Mouse (Mus musculus) MEL-GATA-1-ER (cell line): ENCODE results near the gene Gtf2ird2.

Source experiments
- DNase-seq: peaks from one replicate; pipeline ENCODE4 v3.0.0-alpha.2; 2012; ENCODE audit warnings: low read depth; ENCODE audit errors: extremely low read depth

The Gtf2ird2 gene

DNA sequence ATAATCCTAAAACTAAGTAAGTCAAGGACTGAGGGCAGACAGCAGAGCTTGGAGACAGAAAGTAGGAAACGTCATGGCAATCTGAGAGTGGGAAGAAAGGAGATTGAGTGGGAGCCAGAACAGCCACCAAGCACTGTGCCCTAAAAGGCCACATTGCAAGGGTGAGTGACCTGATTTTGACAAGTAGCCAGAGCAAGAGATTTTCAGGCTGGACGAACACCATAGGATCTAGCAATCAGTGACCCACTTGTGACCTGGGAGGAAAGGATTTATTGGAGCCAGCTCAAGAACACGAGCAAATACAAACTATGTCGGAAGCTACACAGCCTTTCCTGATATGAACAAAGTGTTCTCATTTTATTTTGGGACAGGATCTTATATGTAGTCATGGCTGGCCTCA lies 1.1 kb upstream of the Gtf2ird2 start:
- DNase-seq: no peak

- DNase-seq: peak; percentile 47
Observed at GRCm38 (mm10) chr5:134183162-134183561, 657 bp upstream of the Gtf2ird2 start.

DNA sequence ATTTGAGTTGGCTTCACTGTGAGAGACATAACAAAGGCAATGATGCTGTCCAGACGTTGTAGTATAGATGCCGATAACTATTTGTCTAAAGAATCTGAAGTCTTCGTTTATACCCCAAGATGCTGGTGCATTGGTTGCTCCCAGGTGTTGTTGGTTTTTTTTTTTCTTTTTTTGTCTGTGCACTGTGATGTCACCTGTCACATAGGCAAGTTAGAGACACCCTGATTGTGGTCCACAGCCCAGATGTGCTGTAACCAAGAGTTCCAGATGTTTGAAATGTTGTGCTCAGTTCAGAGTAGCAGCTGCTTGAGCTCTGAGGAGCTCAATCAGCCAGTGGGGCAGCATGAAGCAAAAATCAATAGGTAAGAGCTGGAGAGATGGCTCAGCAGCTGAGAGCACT lies 2.2 kb downstream of the Gtf2ird2 start:
- no peak for DNase-seq

- DNase-seq: peak; percentile 77
Observed at GRCm38 (mm10) chr5:134186961-134187731, 3.3 kb downstream of the Gtf2ird2 start.

- DNase-seq: no peak
Observed at GRCm38 (mm10) chr5:134188571-134188970, 4.8 kb downstream of the Gtf2ird2 start.

GRCm38 (mm10) chr5:134193664-134194063 lies 9.8 kb downstream of the Gtf2ird2 start:
- DNase-seq: no peak

DNA sequence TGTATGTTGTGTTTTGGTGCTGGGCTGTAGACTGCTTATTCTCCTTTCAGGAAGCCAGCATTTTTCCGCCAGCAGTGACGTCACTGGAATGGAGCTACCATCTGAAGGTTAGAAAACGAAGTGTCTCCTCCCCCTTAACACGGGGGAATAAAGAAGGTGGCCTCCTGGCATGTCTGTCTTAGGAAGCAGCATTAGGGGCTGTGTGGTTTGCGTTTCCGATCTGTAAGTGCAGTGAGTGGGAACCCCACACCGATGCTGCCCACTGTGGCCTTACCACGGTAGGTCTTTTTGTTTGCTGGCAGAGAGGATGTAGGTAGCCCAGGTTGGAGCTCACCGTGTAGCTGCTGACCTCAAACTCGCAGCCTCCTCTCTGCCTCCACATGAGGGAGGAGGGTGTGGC lies 22.9 kb downstream of the Gtf2ird2 start:
- DNase-seq: no peak

DNA sequence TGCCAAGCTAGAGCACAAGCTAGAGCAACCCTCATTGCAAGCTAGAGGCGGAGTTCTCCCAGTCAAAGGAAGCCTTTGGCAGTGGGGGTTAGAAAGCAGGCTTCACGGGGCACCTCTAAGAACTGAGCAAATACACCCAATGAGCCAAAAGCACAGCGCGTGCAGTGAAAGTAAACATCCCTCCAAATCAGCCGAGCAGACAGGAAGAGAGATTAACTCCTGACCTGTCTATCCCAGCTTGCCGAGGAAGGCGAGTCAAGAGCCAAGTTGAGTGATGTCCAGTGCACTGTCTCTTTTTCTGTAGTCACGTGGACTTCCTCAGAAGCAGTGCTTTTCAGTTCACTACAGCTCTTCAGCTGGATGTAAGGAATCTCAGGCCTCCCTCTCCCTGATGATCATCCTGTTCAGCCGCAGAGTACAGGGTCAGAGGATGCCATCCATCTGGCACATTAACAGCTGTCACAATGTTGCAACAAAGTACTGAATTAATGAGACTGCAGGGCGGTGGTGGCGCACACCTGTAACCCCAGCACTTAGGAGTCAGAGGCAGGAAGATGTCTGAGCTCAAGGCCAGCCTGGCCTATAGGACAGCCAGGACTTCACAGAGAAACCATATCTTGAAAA lies 26.2 kb downstream of the Gtf2ird2 start:
- no peak for DNase-seq

DNA sequence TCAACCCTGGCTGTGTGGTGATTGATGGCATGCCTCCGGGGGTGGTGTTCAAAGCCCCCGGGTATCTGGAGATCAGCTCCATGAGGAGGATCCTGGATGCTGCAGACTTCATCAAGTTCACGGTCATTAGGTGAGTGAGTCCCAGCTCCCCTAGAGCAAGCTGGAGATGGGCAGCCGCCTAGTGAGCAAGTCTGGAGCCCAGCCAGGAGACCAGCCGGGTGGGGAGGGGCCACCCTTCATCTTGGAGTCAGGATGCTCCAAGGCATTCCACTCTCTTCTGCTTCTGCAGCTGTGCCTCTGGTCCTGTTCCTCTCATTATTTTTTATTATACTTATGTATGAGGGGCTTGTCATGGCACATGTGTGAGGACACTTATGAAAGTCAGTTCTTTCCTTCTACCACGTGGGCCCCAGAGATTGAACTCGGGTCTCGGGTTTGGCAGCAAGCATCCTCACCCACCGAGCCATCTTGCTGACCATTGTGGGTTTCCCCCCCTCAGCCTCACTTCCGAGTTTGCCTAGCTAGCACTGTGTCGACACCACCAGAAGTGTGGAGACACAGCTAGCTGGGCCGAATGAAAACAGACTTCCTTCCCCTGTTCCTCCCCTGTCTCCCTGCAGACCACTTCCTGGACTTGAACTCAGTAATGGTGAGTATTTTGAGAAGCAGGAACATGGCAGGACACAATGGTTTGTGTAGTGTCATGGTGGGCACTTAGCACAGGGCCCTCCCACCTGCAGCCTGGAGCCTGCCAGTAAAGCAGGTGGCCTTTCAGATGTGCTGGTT lies 30.4 kb downstream of the Gtf2ird2 start:
- DNase-seq: no peak

DNA sequence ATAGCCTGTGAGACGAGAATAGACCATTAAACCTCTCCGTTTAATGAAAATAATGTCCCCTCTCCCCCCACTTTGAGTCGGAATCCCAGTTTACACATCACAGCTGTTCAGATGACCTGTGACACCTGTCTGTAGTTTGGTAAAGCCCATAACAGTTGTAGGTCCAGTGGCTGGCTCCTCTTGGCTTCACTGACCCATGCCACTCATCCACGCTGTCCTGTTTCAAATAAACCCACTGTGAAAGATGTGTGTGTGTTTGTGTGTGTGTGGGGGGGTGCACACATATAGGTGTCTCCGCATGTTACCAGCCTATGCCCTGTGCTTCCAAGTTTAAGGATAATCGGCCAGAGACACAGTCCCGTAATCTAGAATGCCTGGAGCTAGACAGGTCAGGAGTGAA lies 34.1 kb downstream of the Gtf2ird2 start:
- no peak for DNase-seq

- DNase-seq: no peak
Observed at GRCm38 (mm10) chr5:134221278-134221677, 37.5 kb downstream of the Gtf2ird2 start.

GRCm38 (mm10) chr5:134221708-134222150 lies 37.9 kb downstream of the Gtf2ird2 start:
- no peak for DNase-seq

DNA sequence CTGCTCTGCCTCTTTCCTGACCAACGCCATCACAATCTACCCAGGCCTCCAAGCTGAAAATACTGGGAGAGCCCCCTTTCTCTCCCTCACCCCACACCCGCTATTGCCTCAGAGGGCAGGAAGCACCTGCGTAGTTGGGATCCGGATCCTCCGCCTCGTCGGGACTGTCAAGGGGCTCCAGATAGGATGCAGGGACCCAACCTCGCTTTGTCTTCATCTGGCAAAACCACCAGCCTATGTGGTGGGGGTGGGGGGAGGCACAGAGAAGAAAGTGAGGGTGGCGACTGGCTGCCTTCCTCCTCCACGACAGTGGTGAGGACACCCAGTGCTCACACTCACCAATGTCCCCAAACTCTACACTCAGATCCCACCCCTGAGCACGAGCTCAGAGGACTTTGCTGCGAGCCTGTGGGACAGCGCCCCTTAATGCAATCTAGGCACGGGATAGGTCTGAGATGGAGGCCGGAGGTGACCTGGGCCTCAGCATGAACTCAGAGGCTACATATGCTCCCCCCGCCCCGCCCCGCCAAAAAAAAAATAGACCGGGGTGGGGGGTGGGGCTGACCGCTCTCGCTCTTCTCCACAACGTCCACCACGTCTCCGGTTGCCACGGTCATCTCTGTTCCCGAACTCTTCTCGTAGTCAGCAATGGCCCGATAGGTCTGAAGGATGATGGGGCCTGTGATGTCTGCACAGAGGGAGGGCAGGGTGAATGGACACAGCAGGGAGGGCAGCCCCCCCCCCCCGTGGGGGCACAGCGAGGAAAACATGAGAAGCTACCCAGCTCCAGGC lies 41.5 kb downstream of the Gtf2ird2 start:
- DNase-seq: no peak

GRCm38 (mm10) chr5:134226946-134227345 lies 43.1 kb downstream of the Gtf2ird2 start:
- no peak for DNase-seq

DNA sequence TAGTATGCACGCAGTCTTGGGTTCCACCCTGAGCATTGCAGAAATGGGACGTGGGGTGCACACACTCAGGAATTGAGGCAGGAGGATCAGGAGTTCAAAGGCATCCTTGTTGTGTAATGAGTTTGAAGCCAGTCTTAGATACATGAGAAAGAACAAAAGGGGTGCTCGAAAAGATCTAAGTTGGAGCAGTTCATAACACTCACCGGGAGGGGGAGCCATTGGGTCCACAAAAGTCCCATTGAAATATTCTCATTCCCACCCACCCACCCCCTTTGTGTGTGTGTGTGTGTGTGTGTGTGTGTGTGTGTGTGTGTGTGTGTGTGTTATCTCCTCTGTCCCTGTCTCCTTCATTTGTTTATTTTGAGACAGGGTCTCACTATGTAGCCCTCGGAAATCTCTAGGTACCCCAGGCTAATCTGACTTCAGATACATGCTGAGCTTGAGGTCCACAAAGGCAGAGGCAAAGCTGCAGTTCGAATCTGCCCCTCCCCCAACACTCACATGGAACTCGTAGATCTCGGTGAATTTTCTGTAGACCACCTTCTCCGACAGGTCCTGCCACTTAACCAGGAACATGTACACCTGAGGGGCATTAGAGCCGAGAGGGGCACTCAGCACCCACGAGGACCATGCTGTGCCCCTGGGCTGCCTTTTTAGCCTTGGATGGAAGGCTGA lies 43.9 kb downstream of the Gtf2ird2 start:
- DNase-seq: no peak

DNA sequence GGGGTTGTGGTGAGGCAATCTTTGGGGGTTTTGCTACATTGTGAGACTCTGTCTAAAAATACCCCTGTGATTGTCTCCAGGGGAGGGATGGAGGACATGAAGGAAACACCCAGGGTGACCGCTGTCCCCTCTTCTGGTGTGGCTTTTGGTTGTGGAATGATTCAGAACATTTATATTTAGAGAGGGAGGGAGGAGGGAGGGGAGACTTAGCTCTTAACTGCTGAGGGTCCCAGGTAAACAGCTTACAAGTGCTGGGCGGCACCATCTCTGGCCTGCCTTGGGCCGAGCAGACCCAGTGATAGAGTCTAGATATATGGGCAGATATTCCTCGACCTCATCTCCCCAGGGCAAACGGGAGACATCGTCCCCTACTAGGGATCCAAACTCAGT lies 44.4 kb downstream of the Gtf2ird2 start:
- DNase-seq: no peak

DNA sequence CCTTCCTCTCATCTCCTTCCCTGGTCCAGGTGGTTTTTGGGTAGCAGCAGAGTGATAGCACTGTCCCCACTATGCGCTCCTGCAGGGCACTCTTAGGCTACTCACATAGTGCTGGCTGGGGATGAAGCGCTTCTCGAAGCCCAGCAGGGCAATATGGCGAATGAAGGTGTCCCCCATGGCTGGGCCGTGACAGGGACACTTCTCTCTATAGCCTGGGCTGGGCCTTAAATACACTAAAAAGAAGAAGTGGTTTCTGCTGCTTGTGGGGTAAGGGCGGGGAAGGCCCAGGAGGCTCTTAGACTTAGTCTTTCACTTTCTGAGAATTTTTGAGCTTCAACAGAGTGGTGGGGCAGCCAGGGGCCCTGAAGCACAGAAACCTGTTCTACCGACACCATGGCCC lies 45.6 kb downstream of the Gtf2ird2 start, which contains the start of gene Ncf1:
TSS of gene Ncf1 (minus strand) at position 235 of the 400 bp plus-strand sequence.
- peak; percentile 61 for DNase-seq

- DNase-seq: no peak
Observed at GRCm38 (mm10) chr5:134231376-134231775, 47.6 kb downstream of the Gtf2ird2 start.

DNA sequence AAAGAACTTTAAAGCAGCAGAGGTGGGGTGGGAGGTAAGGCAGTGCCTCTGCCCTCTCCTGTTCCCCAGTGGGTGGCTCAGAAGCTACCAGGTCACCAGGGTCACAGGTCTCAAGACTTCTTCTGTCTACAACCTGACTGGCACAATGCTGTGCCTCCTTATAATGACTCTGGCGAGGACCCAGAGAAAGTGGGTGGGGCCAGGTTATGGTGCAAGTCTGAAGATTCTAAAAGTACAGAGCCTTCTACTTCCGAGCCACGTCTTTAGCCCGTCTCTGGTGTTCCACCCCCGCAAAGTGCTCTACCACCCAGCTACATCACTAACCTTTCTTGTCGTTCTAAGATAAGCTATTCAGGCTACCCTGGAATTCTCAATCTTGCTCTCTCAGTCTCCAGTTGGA lies 48.3 kb downstream of the Gtf2ird2 start:
- no peak for DNase-seq

DNA sequence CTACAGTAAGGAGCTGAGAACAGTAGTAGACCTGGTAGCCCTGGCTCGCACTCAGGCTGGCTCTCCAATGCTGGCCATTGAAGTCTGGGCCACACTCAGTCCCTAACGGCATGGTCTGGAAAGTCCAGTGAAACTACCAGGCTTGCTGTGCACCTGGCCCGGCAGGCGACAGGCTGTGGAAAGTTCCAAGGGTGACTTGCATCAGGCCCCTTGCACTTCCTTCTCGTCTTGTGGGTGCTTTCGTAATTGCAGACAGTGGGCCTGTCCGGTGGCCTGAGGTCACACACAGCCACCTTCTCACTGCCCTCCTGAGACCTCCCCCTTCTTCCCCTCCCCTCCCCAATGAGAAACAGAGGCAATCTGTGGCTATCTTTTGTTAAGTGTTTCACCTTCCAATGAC lies 48.7 kb downstream of the Gtf2ird2 start:
- no peak for DNase-seq

DNA sequence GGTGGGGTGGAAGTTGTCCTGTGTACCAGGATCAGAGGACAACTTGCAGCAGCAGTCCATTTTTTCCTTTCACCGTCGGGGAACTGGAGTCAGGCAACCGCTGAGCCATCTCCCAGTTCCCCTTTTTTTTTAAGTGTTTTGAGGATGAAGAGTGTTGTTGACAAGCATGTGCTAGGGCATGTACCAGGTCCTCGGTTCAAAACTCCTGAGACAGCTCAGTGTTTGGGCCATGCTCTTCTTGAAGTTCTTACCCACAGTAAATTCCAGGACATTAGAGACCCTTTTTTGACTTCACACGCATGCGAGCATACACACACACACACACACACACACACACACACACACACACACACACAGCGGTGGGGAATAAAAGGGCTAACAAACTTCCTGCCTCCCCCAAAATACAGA lies 49.4 kb downstream of the Gtf2ird2 start:
- peak; percentile 46 for DNase-seq
